Mouse (Mus musculus) ovary, adult 2 months (tissue): ENCODE data around the gene Chmp1a. TPM values are rescaled to one million over a fixed set of nuclear protein-coding genes. Genes with fewer than 3 reads are reported as not detected.

ENCODE experiments used
- polyA plus RNA-seq: library from polyadenylated mRNA; depleted of rRNA; stranded (reverse); fragments of >200 nt; gene quantifications from 2 replicates; pipeline ENCODE4 v1.2.3, GENCODE M21; 2012; rRNA removed

Gene Chmp1a
- 113 and 115 TPM in 2 replicates for polyA plus RNA-seq

DNA sequence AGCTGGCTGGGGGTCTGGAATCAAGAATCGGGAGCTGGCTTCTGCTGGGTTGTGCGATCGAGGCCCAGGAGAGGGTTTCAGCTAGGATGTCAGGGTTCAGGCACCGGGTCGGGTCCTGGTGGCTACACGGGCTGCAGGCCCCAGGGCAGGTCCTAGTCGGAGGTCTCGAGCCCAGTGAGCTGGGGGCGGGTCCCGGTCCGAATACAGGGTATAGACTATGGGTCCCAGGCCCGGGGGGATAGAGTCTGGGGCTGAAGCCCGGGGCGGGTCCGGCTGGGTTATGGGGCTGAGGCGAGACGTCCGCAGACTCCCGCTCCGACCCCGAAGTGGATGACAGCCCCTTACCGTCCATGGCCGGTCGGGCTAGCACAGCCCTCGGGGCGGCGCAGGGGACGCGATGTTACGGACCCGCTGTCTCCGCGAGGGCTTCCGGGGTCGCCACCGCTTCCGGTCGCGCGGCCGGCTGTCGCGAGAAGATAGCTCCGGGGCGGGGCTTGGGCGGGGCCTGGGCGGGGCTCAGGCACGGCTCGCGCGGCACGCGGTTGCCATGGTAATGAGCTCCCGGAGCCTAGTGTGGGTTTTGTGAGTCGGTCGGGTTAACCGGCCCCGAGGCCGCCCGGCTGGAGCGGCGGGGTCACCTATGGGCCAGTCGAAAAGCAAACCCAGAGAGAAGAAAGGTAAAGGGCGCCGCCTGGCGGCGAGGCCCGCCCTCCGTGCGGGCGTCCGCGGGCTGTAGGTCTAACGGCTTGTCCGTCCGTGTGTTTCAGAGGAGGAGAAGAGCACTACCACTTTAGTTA lies at the start of gene Chmp1a, which contains the start of gene Spata33:
Gene Chmp1a, minus strand, starts transcription at position 443 of the 797 bp plus-strand sequence.
Gene Spata33, plus strand, starts transcription at position 512 of the 797 bp plus-strand sequence.

GRCm38 (mm10) chr8:123254099-123254885 lies 41.7 kb upstream of the Chmp1a start, which contains the start of the genes Zfp276 and Vps9d1:
Gene Zfp276, plus strand, starts transcription at chr8:123254195.
Gene Vps9d1, minus strand, starts transcription at chr8:123254348.

GRCm38 (mm10) chr8:123235520-123236497 lies 23.2 kb upstream of the Chmp1a start, which contains the start of gene Spata2l:
Gene Spata2l, minus strand, starts transcription at chr8:123236233.

DNA sequence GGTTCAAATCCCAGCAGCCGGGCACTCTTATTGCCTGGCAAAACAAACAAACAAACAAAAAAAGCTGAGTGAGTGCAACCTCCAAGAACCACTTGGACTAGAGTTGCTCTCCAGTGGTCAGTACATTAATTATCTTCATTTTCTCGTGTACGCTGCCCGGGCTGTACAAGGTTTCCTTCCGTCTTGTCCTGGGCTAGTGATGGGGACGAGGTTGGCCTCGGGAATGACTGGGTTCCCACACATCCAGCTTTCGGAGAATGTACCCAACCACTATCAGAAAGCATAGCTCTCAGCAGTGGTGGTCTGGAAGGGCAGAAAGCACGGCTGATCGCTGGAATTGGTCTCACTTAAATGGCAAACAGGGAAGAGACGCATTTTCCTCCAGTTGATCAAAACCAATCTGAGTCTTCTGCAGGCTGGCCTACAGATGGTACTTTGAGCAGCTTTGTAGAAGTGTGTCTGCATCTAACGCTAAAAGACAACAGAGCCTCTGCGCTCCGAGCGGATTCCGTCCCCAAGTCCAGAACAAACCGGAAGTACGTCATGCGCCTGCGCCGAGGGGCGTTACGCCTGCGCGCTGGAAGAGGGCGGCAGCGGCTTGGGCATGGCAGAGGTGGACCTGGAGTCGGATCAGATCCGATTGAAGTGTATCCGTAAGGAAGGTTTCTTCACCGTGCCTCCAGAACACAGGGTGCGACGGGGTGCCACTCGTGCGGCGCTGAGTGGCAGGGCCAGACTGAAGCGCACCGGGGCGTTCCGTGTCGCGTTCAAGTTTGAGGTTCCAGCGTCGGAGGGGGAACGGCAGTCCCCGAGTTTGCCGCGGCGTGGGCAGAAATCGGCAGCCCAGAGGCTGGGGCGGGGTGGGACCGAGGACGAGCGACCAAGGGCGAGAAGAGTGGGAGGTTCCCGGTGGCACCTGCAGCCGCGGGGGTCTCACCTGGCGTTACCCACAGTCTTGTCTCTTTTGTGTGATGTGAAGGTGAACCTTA lies 12.0 kb upstream of the Chmp1a start, which contains the start of gene Cdk10:
Gene Cdk10, plus strand, starts transcription at position 565 of the 989 bp plus-strand sequence.

GRCm38 (mm10) chr8:123185566-123186409 lies 26.8 kb downstream of the Chmp1a start, which contains the start of gene Dpep1:
Gene Dpep1, plus strand, starts transcription at chr8:123186242.

DNA sequence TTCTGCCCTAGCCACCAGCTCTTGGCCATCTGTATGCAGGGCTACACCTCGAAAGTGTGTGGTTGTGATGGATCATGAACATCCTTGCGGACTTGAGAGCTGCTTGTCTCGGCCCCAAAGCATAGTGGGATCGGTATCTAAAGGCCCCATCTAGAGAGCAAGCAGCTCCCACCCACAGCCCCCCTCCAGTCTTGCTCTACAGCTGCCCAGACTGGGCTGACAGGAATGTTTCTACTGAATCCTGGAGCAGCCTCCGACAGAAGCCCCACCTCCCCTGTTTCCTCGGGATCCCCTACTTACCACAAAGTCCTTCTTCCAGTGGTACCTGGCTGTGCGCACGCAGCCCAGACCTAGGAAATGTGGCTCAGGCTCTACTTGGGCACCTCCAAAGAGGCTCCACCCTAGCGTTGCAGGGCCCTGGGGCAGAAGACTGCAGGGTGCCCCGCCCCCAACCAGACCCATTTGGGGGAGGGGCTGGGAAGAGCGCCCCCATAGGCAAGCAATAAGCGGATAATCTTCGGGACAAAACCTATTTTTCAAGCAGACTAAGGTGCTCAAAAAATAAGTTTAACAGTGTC lies 54.6 kb downstream of the Chmp1a start, which contains the start of gene Sult5a1:
Gene Sult5a1, minus strand, starts transcription at position 428 of the 578 bp plus-strand sequence.

Other genes with a start within 250 kb of the Chmp1a start
- 76.3 and 146 TPM in 2 replicates for gene Ankrd11, start 170.5 kb downstream of the Chmp1a start, polyA plus RNA-seq
- 115 and 159 TPM in 2 replicates for gene Spg7, start 149.8 kb downstream of the Chmp1a start, polyA plus RNA-seq
- 5,283 and 5,699 TPM in 2 replicates for gene Rpl13, start 110.4 kb downstream of the Chmp1a start, polyA plus RNA-seq
- 5.6 and 6.5 TPM in 2 replicates for gene Cpne7, start 95.4 kb downstream of the Chmp1a start, polyA plus RNA-seq
- 22.6 and 24.4 TPM in 2 replicates for gene Sult5a1, start 54.4 kb downstream of the Chmp1a start, polyA plus RNA-seq
- gene Dpep1, start 26.5 kb downstream of the Chmp1a start, polyA plus RNA-seq, result 24.5 and 33.1 TPM in 2 replicates
- gene Spata33, start 69 bp upstream of the Chmp1a start, polyA plus RNA-seq, result 3.8 and 4.5 TPM in 2 replicates
- 75.4 and 105 TPM in 2 replicates for gene Cdk10, start 12.1 kb upstream of the Chmp1a start, polyA plus RNA-seq
- 21.3 and 22.9 TPM in 2 replicates for gene Spata2l, start 23.5 kb upstream of the Chmp1a start, polyA plus RNA-seq
- 48.7 and 49.0 TPM in 2 replicates for gene Zfp276, start 41.4 kb upstream of the Chmp1a start, polyA plus RNA-seq
- gene Vps9d1, start 41.6 kb upstream of the Chmp1a start, polyA plus RNA-seq, result 162 and 169 TPM in 2 replicates
- gene Fanca, start 105.8 kb upstream of the Chmp1a start, polyA plus RNA-seq, result 30.3 and 45.1 TPM in 2 replicates
- gene Spire2, start 120.0 kb upstream of the Chmp1a start, polyA plus RNA-seq, result 6.3 and 7.2 TPM in 2 replicates
- 167 and 216 TPM in 2 replicates for gene Tcf25, start 161.0 kb upstream of the Chmp1a start, polyA plus RNA-seq
- gene Mc1r, start 194.3 kb upstream of the Chmp1a start, polyA plus RNA-seq, result 0.06 and 0.11 TPM in 2 replicates
- gene Tubb3, start 198.7 kb upstream of the Chmp1a start, polyA plus RNA-seq, result 49.4 and 66.3 TPM in 2 replicates
- 41.7 and 43.9 TPM in 2 replicates for gene Def8, start 210.8 kb upstream of the Chmp1a start, polyA plus RNA-seq